Mouse (Mus musculus) adrenal gland, adult 10 weeks (tissue): ENCODE results near the gene Ap1s1. TPM values are rescaled to one million over a fixed set of nuclear protein-coding genes. Genes with fewer than 3 reads are reported as not detected.

Experiments used
- polyA plus RNA-seq: library from polyadenylated mRNA; stranded (reverse); fragments of 350-450 nt; fragmentation: Illumina TruSeq; extraction: RNeasy Lipid Tissue Mini Kit (QIAGEN cat#74804); gene quantifications from one replicate; pipeline ENCODE4 v1.2.3, GENCODE M21; 2014; ENCODE audit warnings: low read depth, low replicate concordance

Gene Ap1s1
- 21.2 TPM for polyA plus RNA-seq

DNA sequence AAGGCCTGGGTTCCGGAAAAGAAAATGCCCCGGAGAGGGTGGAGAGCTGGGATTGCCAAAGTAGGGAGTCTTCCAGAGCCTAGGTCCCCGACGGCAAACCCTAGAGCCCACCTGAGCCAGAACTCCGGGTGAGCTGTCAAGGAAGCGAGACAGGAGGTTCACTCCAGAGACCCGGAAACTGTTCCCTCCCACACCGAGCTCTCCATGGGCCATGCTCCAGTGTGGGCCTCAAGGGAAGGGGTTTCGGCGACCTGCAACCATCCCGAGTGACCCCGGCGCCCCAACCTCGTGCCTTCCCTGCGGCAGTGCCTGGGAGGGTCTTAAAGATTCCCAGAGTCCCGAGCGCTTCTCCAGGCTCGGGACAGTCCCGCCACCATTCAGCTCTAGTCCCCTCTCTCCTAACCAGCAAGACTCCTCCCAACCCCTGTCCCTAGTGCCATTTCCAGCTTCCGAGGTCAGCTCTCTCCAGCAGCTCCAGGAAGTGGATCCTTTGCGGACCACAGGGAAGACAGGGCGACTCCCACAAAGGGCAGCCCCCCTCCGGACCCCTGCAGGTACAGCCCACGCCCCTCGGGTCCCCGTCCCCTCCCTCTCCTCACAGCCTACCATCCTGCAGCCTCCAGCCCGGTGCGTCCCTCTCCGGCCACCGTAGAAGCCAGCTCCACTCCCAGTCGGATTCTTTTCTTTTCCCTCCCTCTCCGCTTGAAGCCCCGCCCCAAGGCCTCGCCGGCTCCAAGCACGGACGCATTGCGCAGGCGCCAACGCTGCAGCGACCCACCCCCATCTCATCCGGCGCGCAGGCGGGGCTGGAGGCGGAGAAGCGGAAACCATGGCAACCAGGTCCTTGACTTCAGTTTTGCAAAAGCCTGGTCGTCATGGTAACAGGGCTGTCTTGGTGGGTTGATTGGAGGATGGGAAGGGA lies at the start of gene Ap1s1:
Gene Ap1s1 (minus strand): TSS at position 734 of the 922 bp plus-strand sequence.

DNA sequence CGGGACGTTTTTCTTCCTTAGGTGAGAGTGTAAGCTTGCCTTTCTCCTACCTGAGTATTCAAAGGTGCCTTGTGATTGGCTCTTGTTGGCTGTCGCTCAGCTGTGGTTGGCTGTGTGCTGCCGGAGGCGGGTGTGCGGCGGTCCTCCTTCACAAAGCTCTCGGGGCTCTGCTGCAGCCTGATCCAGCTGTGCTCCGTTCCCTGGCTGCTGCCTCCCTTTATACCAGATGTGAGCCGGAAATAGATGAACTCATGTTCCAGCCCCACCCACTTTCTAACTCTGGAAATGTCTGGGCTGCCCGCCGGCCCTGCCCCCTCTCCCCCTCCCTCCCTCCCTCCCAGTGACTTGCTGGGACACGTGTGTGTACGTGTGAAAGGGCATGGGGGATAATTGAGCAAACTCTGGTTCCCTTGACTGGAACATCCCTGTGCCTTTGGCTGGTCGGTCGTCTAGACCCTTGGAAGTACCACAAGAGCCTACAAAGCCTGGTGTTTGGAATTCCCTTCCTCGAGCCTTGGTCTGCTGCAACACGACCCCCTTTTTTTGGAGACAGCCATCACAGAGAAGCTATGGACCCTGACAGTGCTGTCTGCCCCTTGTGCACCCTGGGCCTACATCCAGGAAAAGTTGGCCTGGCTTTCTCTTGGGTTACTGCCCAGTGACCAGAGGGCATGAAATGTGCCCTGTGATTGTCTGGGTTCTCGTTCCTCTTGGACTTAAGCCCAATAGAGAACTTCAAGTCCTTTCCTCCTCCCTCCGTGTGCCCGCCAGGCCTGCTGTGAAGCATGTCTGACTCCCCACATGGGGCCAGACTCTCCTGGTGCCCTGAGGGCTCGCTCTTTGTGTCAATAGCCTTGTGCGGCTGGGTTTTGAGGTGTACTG lies 26.4 kb upstream of the Ap1s1 start, which contains the start of gene Serpine1:
Gene Serpine1 (minus strand): TSS at position 190 of the 882 bp plus-strand sequence.

DNA sequence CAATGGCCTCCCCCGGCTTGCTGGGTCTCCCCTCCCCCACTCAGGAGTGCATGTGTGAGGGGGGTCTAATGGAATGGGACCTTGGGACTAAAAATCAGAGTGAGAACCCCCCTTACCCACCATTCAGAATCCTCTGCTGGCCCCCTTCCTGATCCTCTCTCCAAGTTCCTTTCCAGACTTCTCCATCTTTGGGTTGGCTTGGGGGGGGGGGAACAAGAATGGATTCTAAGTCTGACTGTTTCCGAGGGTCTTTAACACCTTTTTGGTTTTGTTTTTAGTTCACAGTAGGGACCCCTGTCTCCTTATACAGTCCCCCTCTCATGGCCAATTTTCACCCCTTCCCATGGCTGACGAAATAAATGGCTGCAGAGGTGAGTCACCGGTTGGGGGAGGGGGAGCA lies 19.8 kb downstream of the Ap1s1 start, which contains the start of gene Vgf:
Gene Vgf (plus strand): TSS at position 301 of the 400 bp plus-strand sequence.

DNA sequence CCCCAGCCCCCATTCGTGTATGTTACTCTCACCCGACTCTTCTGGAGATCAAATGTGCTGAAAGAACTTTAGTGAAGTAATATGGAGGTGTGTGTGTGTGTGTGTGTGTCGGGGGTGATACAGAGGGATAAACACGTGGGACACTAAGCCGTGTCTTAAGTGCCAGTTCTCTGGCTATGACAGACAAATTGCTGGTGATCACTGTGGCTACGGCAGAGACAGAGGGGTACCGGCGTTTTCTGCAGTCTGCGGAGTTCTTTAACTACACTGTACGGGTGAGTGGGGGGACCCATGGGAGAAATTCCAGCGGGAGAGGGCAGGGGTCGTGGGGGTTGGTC lies 58.0 kb downstream of the Ap1s1 start, which contains the start of gene Znhit1:
Gene Znhit1 (minus strand): TSS at position 88 of the 338 bp plus-strand sequence.

DNA sequence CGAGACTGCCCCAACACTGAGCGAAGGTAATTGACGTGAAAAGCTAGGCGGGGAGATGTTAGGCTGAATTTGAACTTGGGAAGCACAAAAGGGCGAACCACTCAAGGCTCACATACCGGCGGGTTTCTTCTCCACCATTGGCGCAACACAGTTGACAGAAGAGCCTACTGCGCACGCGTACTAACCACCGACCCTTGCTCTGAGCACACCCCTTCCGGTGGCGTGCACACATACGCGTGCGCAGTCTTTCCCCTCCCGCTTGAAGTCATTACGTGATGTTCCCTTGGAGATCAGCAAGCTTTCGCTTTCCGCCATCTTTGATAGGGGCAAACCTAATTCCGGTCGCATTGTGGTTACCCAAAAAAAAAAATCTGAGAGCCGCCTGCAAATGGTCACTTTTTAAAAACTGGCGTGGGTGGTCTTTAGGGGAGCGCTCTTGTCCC lies 59.2 kb downstream of the Ap1s1 start, which contains the start of gene Plod3:
Gene Plod3 (plus strand): TSS at position 325 of the 443 bp plus-strand sequence.

Other genes starting within 250 kb of the Ap1s1 start
- gene Col26a1, start 162.9 kb downstream of the Ap1s1 start, polyA plus RNA-seq: not detected
- 4.3 TPM for gene Ift22, start 138.0 kb downstream of the Ap1s1 start, polyA plus RNA-seq
- 9.0 TPM for gene Fis1, start 92.9 kb downstream of the Ap1s1 start, polyA plus RNA-seq
- 3.3 TPM for gene Cldn15, start 79.5 kb downstream of the Ap1s1 start, polyA plus RNA-seq
- gene Plod3, start 59.1 kb downstream of the Ap1s1 start, polyA plus RNA-seq: 1.7 TPM
- gene Znhit1, start 58.1 kb downstream of the Ap1s1 start, polyA plus RNA-seq: 5.1 TPM
- 0.23 TPM for gene Vgf, start 19.7 kb downstream of the Ap1s1 start, polyA plus RNA-seq
- 5.0 TPM for gene Serpine1, start 26.1 kb upstream of the Ap1s1 start, polyA plus RNA-seq
- 37.8 TPM for gene Trim56, start 70.1 kb upstream of the Ap1s1 start, polyA plus RNA-seq
- not detected for gene Muc3, start 103.2 kb upstream of the Ap1s1 start, polyA plus RNA-seq
- not detected for gene Muc3a, start 166.3 kb upstream of the Ap1s1 start, polyA plus RNA-seq
- gene Ache, start 241.4 kb upstream of the Ap1s1 start, polyA plus RNA-seq: 0.17 TPM
- 5.9 TPM for gene Ufsp1, start 248.5 kb upstream of the Ap1s1 start, polyA plus RNA-seq